ENCODE assay signal across 8 mouse cellular contexts in the genomic region with DNA sequence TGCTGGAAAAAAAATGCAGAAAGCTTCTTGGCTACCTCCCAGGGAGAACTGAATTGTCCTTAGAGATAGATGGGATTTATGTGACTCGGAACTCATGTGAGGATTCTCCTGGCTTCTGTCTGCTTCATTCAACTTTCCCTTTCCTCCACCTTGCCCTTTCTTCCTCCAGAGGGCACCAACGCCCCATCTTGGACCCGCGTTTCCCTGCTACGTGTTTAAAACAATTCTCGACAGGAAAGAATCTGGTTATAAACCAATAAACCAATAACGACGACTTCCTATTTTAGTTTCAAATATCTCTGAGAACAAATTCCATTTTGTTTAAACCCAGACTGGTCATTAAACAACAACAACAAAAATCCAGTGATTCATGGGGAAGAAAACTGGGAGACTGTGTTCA.
DNase-seq lines count a peak whose midpoint lies in the region; ATAC-seq and TF ChIP-seq lines count a peak whose summit lies in the region.

No protein-coding gene starts in this region.

- no peaks in the 10 kb centered on the region for H3K27me3 ChIP-seq in intestine, embryonic 14.5 days (replicated peaks; ENCODE audit: control insufficient read depth, insufficient read depth, low read length)
- H3K27me3 ChIP-seq in intestine, embryonic 16.5 days (replicated peaks; ENCODE audit: control insufficient read depth, insufficient read depth, low read length): no peaks in the 10 kb centered on the region
- H3K27me3 ChIP-seq in kidney, adult 2 months (replicated peaks; ENCODE audit: control insufficient read depth, insufficient read depth, low read length): no peaks in the 10 kb centered on the region
- H3K27me3 ChIP-seq in midbrain, postnatal 0 days (ENCODE audit: insufficient read depth, low read length): no peaks in the 10 kb centered on the region
- no peaks in the 10 kb centered on the region for H3K27me3 ChIP-seq in testis, adult 2 months (ENCODE audit: control insufficient read depth, insufficient read depth, low read length)

- H3K9me3 ChIP-seq in intestine, embryonic 14.5 days (ENCODE audit: control insufficient read depth, low read length): no peaks in the 10 kb centered on the region
- H3K9me3 ChIP-seq in intestine, embryonic 16.5 days (ENCODE audit: control insufficient read depth, low read length): no peaks in the 10 kb centered on the region
- no peaks in the 10 kb centered on the region for H3K9me3 ChIP-seq in midbrain, postnatal 0 days (ENCODE audit: low read length)

- 0 out of 2 replicates have a peak, but pooled peaks cover 3% of the 10 kb centered on the region for H3K4me1 ChIP-seq in intestine, embryonic 14.5 days (replicated peaks; ENCODE audit: control insufficient read depth, insufficient read depth, low read length)
- H3K4me1 ChIP-seq in intestine, embryonic 16.5 days (ENCODE audit: control insufficient read depth, insufficient read depth, low read length): no peaks in the 10 kb centered on the region
- no peaks in the 10 kb centered on the region for H3K4me1 ChIP-seq in kidney, adult 2 months (ENCODE audit: control insufficient read depth, insufficient read depth, low read length)
- H3K4me1 ChIP-seq in midbrain, postnatal 0 days (ENCODE audit: insufficient read depth, low read length): no peaks in the 10 kb centered on the region
- no peaks in the 10 kb centered on the region for H3K4me1 ChIP-seq in testis, adult 2 months (ENCODE audit: control insufficient read depth, insufficient read depth, low read length)

- no peaks in the 10 kb centered on the region for H3K36me3 ChIP-seq in intestine, embryonic 14.5 days (ENCODE audit: control insufficient read depth, insufficient read depth, low read length)
- no peaks in the 10 kb centered on the region for H3K36me3 ChIP-seq in intestine, embryonic 16.5 days (ENCODE audit: control insufficient read depth, insufficient read depth, low read length)
- H3K36me3 ChIP-seq in kidney, adult 2 months (ENCODE audit: control insufficient read depth, insufficient read depth, low read length): no peaks in the 10 kb centered on the region
- no peaks in the 10 kb centered on the region for H3K36me3 ChIP-seq in midbrain, postnatal 0 days (ENCODE audit: insufficient read depth, low read length)
- H3K36me3 ChIP-seq in testis, adult 2 months (ENCODE audit: control insufficient read depth, insufficient read depth, low read length): no peaks in the 10 kb centered on the region

- no peak for TF ChIP-seq POLR2A in kidney, adult 2 months (IDR thresholded peaks at IDR 0.05; ENCODE audit: low read depth, low read length)
- TF ChIP-seq POLR2A in testis, adult 2 months (IDR thresholded peaks at IDR 0.05; ENCODE audit: control insufficient read depth, low read depth, low read length): no peak

- peak; percentile 72 for TF ChIP-seq CTCF in kidney, adult 2 months (conservative IDR thresholded peaks at IDR 0.05; ENCODE audit: insufficient read depth, insufficient read length, low read depth, low read length)
- peak; percentile 94 for TF ChIP-seq CTCF in midbrain, postnatal 0 days (IDR thresholded peaks at IDR 0.05)
- TF ChIP-seq CTCF in testis, adult 2 months (IDR thresholded peaks at IDR 0.05; ENCODE audit: control insufficient read depth, insufficient read depth, insufficient replicate concordance, low read depth, low read length): peak; percentile 26; the same call in 1 of the 2 replicates

- WGBS in intestine, embryonic 14.5 days: 2% methylated on average over 8 of the region's 8 CpGs
- 3% methylated on average over 8 of the region's 8 CpGs for WGBS in intestine, embryonic 16.5 days
- 2% methylated on average over 8 of the region's 8 CpGs for WGBS in kidney, adult 2 months
- WGBS in midbrain, postnatal 0 days: 5% methylated on average over 8 of the region's 8 CpGs

- H3K4me3 ChIP-seq in intestine, embryonic 14.5 days (ENCODE audit: low read depth, low read length): no peak overlapping the region; the same call in 1 of the 2 replicates
- H3K4me3 ChIP-seq in intestine, embryonic 16.5 days (ENCODE audit: low read length): no peak overlapping the region
- no peak overlapping the region for H3K4me3 ChIP-seq in kidney, adult 2 months (ENCODE audit: insufficient read depth, low read depth, low read length)
- no peak overlapping the region for H3K4me3 ChIP-seq in midbrain, postnatal 0 days (ENCODE audit: low read depth, low read length)
- no peak overlapping the region for H3K4me3 ChIP-seq in testis, adult 2 months (ENCODE audit: control insufficient read depth, low read depth, low read length)

- ATAC-seq in intestine, embryonic 14.5 days (replicated peaks; ENCODE audit: low FRiP score, low TSS enrichment, low read depth): no peak
- no peak for ATAC-seq in intestine, embryonic 16.5 days
- no peak for ATAC-seq in midbrain, postnatal 0 days (ENCODE audit: low FRiP score)

- H3K4me2 ChIP-seq in intestine, embryonic 14.5 days (ENCODE audit: low read length): peak overlapping the region; percentile 35
- no peak overlapping the region for H3K4me2 ChIP-seq in intestine, embryonic 16.5 days (ENCODE audit: low read depth, low read length)
- peak overlapping the region; percentile 4; the same call in 1 of the 2 replicates for H3K4me2 ChIP-seq in midbrain, postnatal 0 days (ENCODE audit: low read depth, low read length, poor library complexity, severe bottlenecking)

- intact Hi-C loops in gastrocnemius, postnatal 14 days (cut with DNase I; ENCODE audit: low total_unique reads): no loop called here
- intact Hi-C loops in left cerebral cortex, postnatal 4 days (cut with DNase I): loop anchor here (10.0 kb wide), 1 partner anchor 1930 kb away; no protein-coding TSS in a partner anchor

- no peak overlapping the region for H3K27ac ChIP-seq in intestine, embryonic 14.5 days (ENCODE audit: low read depth)
- no peak overlapping the region for H3K27ac ChIP-seq in intestine, embryonic 16.5 days (ENCODE audit: low read length)
- H3K27ac ChIP-seq in kidney, adult 2 months (ENCODE audit: insufficient read depth, low read depth, low read length): no peak overlapping the region
- H3K27ac ChIP-seq in midbrain, postnatal 0 days (ENCODE audit: low read depth, low read length): no peak overlapping the region
- H3K27ac ChIP-seq in testis, adult 2 months (ENCODE audit: control insufficient read depth, insufficient read depth, low read depth, low read length): no peak overlapping the region

- DNase-seq in intestine, embryonic 14.5 days (ENCODE audit: low spot score): peak; percentile 83
- peak; percentile 49 to 78 for DNase-seq in cerebellum, postnatal 4 days (ENCODE audit: low spot score in 2 of 2)
- peak; percentile 47 for DNase-seq in gastrocnemius, postnatal 14 days
- DNase-seq in kidney, adult 2 months: peak; percentile 57
- DNase-seq in left cerebral cortex, postnatal 4 days: peak; percentile 67
- peak; percentile 73 for DNase-seq in midbrain, postnatal 0 days (ENCODE audit: low spot score)

- no peak overlapping the region for H3K9ac ChIP-seq in intestine, embryonic 14.5 days (ENCODE audit: low read length)
- H3K9ac ChIP-seq in intestine, embryonic 16.5 days (ENCODE audit: low read depth, low read length): no peak overlapping the region
- H3K9ac ChIP-seq in midbrain, postnatal 0 days (replicated peaks; ENCODE audit: low read length, poor library complexity, severe bottlenecking): no peak overlapping the region

Comparison
In these comparisons a context has a peak if more than half of its experiments do, and no peak if none do; other contexts are left out.
1. CTCF ChIP-seq: peak in every context shown above with its lines; median percentile 94 in midbrain, postnatal 0 days; 72 in kidney, adult 2 months; 26 in testis, adult 2 months.